Mouse (Mus musculus) thymus, adult 2 months (tissue): ENCODE measurements around the gene Tbc1d4. TPM values are rescaled to one million over a fixed set of nuclear protein-coding genes. Genes with fewer than 3 reads are reported as not detected.

ENCODE experiments used
- DNase-seq: peaks from one replicate; pipeline ENCODE4 v3.0.0; 2021
- H3K27ac ChIP-seq: fragments of 200-500 bp; 2 replicates; pipeline ENCODE4 v1.5.1; 2012; ENCODE audit warnings: low read length, control low read depth; ENCODE audit not compliant: control insufficient read depth, insufficient read depth
- H3K27me3 ChIP-seq: fragments of 200-500 bp; 2 replicates; pipeline ENCODE4 v1.6.1; 2012; ENCODE audit warnings: mild to moderate bottlenecking, low read length, moderate library complexity, mixed read lengths; ENCODE audit not compliant: control insufficient read depth, insufficient read depth
- H3K36me3 ChIP-seq: fragments of 200-500 bp; 2 replicates; pipeline ENCODE4 v1.6.1; 2012; ENCODE audit warnings: mild to moderate bottlenecking, low read length, moderate library complexity; ENCODE audit not compliant: control insufficient read depth, insufficient read depth
- H3K4me1 ChIP-seq: fragments of 200-500 bp; replicated peaks from 2 replicates; pipeline ENCODE4 v1.6.1; 2012; ENCODE audit warnings: low read length; ENCODE audit not compliant: control insufficient read depth, insufficient read depth
- H3K4me3 ChIP-seq: fragments of 200-500 bp; 2 replicates; pipeline ENCODE4 v1.5.1; 2012; ENCODE audit warnings: mild to moderate bottlenecking, low read length, control low read depth, moderate library complexity; ENCODE audit not compliant: control insufficient read depth, insufficient read depth
- CTCF ChIP-seq: fragments of 200-500 bp; IDR thresholded peaks from 2 replicates; pipeline ENCODE4 v1.5.1; 2012; ENCODE audit warnings: mild to moderate bottlenecking, control low read depth, low read length, moderate library complexity, borderline replicate concordance; ENCODE audit not compliant: control insufficient read depth, poor library complexity, insufficient read depth; ENCODE audit errors: extremely low read depth
- POLR2A ChIP-seq: fragments of 200-500 bp; IDR thresholded peaks from 2 replicates; pipeline ENCODE4 v1.6.1; 2012; ENCODE audit warnings: mild to moderate bottlenecking, low read length, control low read depth, moderate library complexity; ENCODE audit not compliant: control insufficient read depth, poor library complexity, insufficient read depth; ENCODE audit errors: extremely low read depth
- WGBS: fragments of 180-500 bp; shearing (Covaris S2); methylation state at CpG from one replicate; pipeline ENCODE4 v1.1.7; 2018; 5-methylcytosine and 5-hydroxymethylcytosine counted together
- polyA plus RNA-seq: library from polyadenylated mRNA; depleted of rRNA; stranded (reverse); fragments of >200 nt; gene quantifications from 2 replicates; pipeline ENCODE4 v1.2.3, GENCODE M21; 2012

Tbc1d4 gene
- polyA plus RNA-seq, 1 experiment: 13.3 TPM

DNA sequence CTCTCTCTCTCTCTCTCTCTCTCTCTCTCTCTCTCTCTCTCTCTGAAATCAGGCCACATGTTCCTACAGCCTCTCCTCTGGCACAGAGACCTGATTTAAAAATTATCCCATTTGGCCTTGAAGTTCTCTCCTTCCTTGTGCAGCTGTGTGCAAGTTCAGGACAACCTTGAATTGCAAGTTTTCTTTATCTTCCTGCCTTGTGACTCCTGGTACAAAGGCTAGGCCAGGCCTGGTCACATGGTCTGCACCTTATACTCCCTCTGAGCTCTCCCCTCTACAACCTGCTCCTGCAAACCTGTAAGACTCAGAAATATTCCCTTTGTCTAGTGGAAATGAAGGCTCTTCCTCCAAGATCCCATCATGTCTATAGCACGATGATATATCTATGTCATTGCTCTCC is 36.0 kb upstream of the Tbc1d4 start:
- Histone ChIP-seq H3K36me3 (no peaks in the 10 kb centered on the region), H3K27ac (no peak overlapping the region), H3K4me3 (no peak overlapping the region), H3K27me3 (no peaks in the 10 kb centered on the region), H3K4me1 (no peaks in the 10 kb centered on the region)
- no peak for TF ChIP-seq POLR2A
- no peak for TF ChIP-seq CTCF
- DNase-seq: no peak
- WGBS: 98% methylated on average over 1 of the region's 1 CpGs

DNA sequence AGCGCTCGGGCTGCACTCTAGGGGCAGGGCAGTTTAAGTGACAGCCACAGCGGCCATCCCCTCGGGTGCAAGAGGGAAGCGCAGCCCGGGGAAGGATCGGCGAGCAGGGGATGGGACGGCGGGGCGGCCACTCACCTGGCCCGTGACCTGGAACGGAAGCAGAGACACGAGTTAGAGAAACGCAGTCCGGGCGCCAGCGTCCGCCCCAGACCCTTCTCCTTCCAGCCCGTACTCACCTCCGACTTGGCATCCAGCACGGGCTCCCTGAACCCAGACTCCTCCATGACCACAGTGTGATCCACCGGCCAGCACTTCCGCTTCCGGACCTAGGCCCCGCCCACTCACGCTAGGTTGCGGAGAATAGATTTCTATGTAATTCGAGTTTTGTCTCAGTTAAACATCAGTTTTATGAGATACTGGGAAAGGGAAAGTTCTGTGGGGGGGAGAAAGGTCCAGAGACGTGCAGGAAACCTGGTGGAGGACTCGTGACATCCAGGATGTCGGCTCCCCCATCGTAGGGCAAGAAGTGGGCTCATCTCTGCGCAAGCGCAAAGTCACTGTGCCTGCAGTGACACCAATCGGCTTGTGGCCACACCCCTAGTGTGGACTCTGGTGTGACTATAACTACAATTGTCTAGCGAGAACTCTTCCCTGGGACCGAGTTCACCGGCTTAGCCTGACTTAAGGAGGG is 31.3 kb upstream of the Tbc1d4 start, which contains the start of gene Commd6:
Gene Commd6 (minus strand): TSS at position 534 of the 691 bp plus-strand sequence.
- under 1% methylated on average over 39 of the region's 39 CpGs for WGBS
- peak; percentile 87 for DNase-seq
- H3K27ac ChIP-seq: peak within 1 kb of the TSS; percentile 81
- no peaks in the 10 kb centered on the region for H3K27me3 ChIP-seq
- no peaks in the 10 kb centered on the region; the same call in 1 of the 2 replicates for H3K36me3 ChIP-seq
- TF ChIP-seq POLR2A: peak; percentile 64; the same call in 1 of the 2 replicates
- TF ChIP-seq CTCF: 0 out of 2 replicates have a peak, but pooled peaks have one; percentile 6
- H3K4me1 ChIP-seq: peaks cover 7% of the 10 kb centered on the region
- peak within 1 kb of the TSS; percentile 99 for H3K4me3 ChIP-seq

DNA sequence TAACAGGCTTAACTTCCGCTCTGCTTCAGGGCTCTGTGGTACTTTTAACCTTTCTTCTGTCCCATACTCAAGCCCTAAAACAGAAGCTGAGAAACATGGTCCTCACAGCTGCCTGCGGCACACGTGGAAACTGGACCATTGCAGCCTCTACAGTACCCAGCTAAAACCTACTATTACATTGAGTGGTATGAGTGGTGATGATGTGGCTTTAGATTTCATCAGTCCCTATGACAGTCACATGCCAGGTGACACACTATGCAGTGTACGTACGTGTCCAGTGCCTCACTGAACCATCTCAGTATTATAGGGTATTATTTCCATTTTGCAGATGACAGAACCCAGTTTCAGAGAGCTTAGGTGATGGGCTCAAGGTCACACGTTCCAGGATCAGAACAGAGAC is 28.4 kb upstream of the Tbc1d4 start:
- no peak overlapping the region for H3K27ac ChIP-seq
- 97% methylated on average over 6 of the region's 6 CpGs for WGBS
- TF ChIP-seq POLR2A (no peak), CTCF (no peak)
- peaks cover 7% of the 10 kb centered on the region for H3K4me1 ChIP-seq
- no peaks in the 10 kb centered on the region for H3K27me3 ChIP-seq
- peaks cover 17% of the 10 kb centered on the region for H3K36me3 ChIP-seq
- no peak for DNase-seq
- no peak overlapping the region for H3K4me3 ChIP-seq

DNA sequence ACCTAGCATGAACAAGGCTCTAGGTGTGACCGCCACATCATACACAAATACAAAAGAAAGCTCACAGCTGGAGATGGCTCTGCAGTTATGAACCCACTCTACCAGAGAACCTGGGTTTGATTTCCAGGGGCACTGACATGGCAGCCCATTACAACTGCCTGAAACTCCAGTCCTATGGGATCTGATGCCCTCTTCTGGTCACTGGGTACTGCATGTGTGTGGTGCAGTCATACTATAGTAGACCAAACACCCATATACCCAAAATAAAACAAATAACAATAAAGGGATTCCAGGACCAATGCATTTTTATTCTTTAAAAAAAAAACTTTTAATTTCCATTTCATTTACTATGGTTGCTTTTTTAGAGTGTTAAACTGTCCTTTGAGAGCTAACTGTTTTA is 26.8 kb upstream of the Tbc1d4 start:
- no peak for DNase-seq
- peaks cover 17% of the 10 kb centered on the region for H3K36me3 ChIP-seq
- WGBS: 100% methylated on average over 1 of the region's 1 CpGs
- peaks cover 7% of the 10 kb centered on the region for H3K4me1 ChIP-seq
- H3K27me3 ChIP-seq: no peaks in the 10 kb centered on the region
- no peak overlapping the region for H3K27ac ChIP-seq
- no peak for TF ChIP-seq CTCF
- TF ChIP-seq POLR2A: no peak
- H3K4me3 ChIP-seq: no peak overlapping the region

DNA sequence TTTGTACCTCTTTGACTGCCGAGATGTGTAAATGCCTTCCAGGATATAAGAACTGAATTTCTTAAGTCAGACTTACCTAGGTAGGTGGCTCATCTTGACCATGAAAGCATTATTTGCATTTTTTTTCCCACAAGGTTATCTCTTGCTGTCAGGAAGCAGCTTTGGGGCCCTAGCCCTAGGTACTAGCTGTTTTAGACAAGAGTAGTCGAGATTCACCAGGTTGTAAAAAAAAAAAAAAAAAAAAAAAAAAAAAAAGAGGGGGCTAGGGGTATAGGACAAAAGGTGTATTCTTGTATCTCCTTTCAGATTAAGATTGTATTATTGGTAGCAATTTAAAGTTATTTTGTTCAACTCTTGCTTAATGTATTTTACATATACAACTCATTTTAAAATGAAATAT is 21.6 kb upstream of the Tbc1d4 start:
- TF ChIP-seq CTCF (no peak), POLR2A (no peak)
- DNase-seq: no peak
- Histone ChIP-seq H3K4me3 (no peak overlapping the region), H3K4me1 (no peaks in the 10 kb centered on the region), H3K27ac (no peak overlapping the region), H3K36me3 (peaks cover 17% of the 10 kb centered on the region), H3K27me3 (no peaks in the 10 kb centered on the region)
- WGBS: 96% methylated on average over 2 of the region's 2 CpGs

DNA sequence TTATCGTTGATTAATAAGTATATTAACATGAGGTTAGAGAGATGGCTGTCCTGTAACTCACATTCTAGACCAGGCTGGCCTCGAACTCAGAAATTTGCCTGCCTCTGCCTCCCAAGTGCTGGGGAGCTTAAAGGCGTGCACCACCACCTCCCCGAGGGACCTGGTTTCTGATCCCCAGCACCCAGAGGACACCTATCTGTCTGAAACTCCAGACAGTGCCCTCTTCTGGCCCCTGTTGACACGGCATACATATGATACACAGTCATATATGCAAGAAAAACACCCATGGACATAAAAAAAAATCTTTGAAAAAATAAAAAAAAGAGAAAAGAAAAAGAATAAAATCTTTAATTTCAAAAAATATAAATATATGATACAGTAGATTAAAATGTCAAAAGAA is 8.7 kb upstream of the Tbc1d4 start:
- 91% methylated on average over 5 of the region's 5 CpGs for WGBS
- TF ChIP-seq CTCF (no peak), POLR2A (no peak)
- DNase-seq: no peak
- no peaks in the 10 kb centered on the region for H3K27me3 ChIP-seq
- no peak overlapping the region for H3K4me3 ChIP-seq
- H3K4me1 ChIP-seq: no peaks in the 10 kb centered on the region
- H3K27ac ChIP-seq: no peak overlapping the region
- no peaks in the 10 kb centered on the region for H3K36me3 ChIP-seq
